Mouse (Mus musculus) intestine, embryonic 14.5 days (tissue): ENCODE data around the gene Farp1. TPM values are rescaled to one million over a fixed set of nuclear protein-coding genes. Genes with fewer than 3 reads are reported as not detected.

ENCODE experiments used
- ATAC-seq: fragments of 200-750 bp; cut with Nextera tagmentation; replicated peaks from 2 replicates; pipeline ENCODE4 v1.8.0; 2017; ENCODE audit warnings: low read depth, moderate number of reproducible peaks, moderate TSS enrichment, moderate library complexity; ENCODE audit not compliant: low FRiP score, low TSS enrichment
- DNase-seq: peaks from one replicate; pipeline ENCODE4 v3.0.0-alpha.2; 2018; ENCODE audit warnings: low spot score
- H3K27ac ChIP-seq: fragments of 300-500 bp; sonication (generic); 2 replicates; pipeline ENCODE4 v1.5.1; 2014; ENCODE audit warnings: low read depth, mild to moderate bottlenecking, control low read depth
- H3K27me3 ChIP-seq: fragments of 300-500 bp; sonication (generic); replicated peaks from 2 replicates; pipeline ENCODE4 v1.6.1; 2014; ENCODE audit warnings: low read length, control low read depth; ENCODE audit not compliant: control insufficient read depth, insufficient read depth
- H3K36me3 ChIP-seq: fragments of 300-500 bp; sonication (generic); 2 replicates; pipeline ENCODE4 v1.6.1; 2014; ENCODE audit warnings: low read length, control low read depth; ENCODE audit not compliant: control insufficient read depth, insufficient read depth
- H3K4me1 ChIP-seq: fragments of 300-500 bp; sonication (generic); replicated peaks from 2 replicates; pipeline ENCODE4 v1.6.1; 2014; ENCODE audit warnings: low read length, control low read depth, mixed read lengths; ENCODE audit not compliant: control insufficient read depth, insufficient read depth
- H3K4me2 ChIP-seq: fragments of 300-500 bp; sonication (generic); 2 replicates; pipeline ENCODE4 v1.6.1; 2014; ENCODE audit warnings: low read length
- H3K4me3 ChIP-seq: fragments of 300-500 bp; sonication (generic); 2 replicates; pipeline ENCODE4 v1.5.1; 2014; ENCODE audit warnings: low read depth, low read length, control low read depth, mixed read lengths
- H3K9ac ChIP-seq: fragments of 300-500 bp; sonication (generic); 2 replicates; pipeline ENCODE4 v1.6.1; 2014; ENCODE audit warnings: mild to moderate bottlenecking, low read length
- H3K9me3 ChIP-seq: fragments of 300-500 bp; sonication (generic); 2 replicates; pipeline ENCODE4 v1.6.1; 2016; ENCODE audit warnings: low read length, control low read depth; ENCODE audit not compliant: control insufficient read depth
- WGBS: fragments of 180-500 bp; shearing (Covaris S2); extraction: QIAGEN DNeasy Blood & Tissue Kit; methylation state at CpG from one replicate; pipeline ENCODE4 v1.1.7; 2014; 5-methylcytosine and 5-hydroxymethylcytosine counted together
- polyA plus RNA-seq: library from polyadenylated mRNA; unstranded; fragments of >200 nt; fragmentation: Nextera tagmentation; extraction: Ambion mirVana; gene quantifications from 2 replicates; pipeline ENCODE4 v1.2.1, GENCODE M21; 2014

The Farp1 gene
- polyA plus RNA-seq, 1 experiment from 2014 or later: 26.1 TPM

GRCm38 (mm10) chr14:121113785-121114184 is 78.8 kb downstream of the Farp1 start:
- no peak overlapping the region for H3K4me2 ChIP-seq
- H3K36me3 ChIP-seq: peaks cover 9% of the 10 kb centered on the region; the same call in 1 of the 2 replicates
- H3K27ac ChIP-seq: no peak overlapping the region
- H3K27me3 ChIP-seq: no peaks in the 10 kb centered on the region
- DNase-seq (no peak), ATAC-seq (no peak)
- no peaks in the 10 kb centered on the region for H3K9me3 ChIP-seq
- 85% methylated on average over 6 of the region's 6 CpGs for WGBS
- no peak overlapping the region for H3K9ac ChIP-seq
- peaks cover 6% of the 10 kb centered on the region for H3K4me1 ChIP-seq
- no peak overlapping the region for H3K4me3 ChIP-seq

- no peaks in the 10 kb centered on the region for H3K9me3 ChIP-seq
- no peak overlapping the region for H3K9ac ChIP-seq
- H3K4me2 ChIP-seq: no peak overlapping the region
- WGBS: 62% methylated on average over 4 of the region's 4 CpGs
- no peaks in the 10 kb centered on the region; the same call in 1 of the 2 replicates for H3K4me1 ChIP-seq
- H3K36me3 ChIP-seq: peaks cover 9% of the 10 kb centered on the region; the same call in 1 of the 2 replicates
- no peaks in the 10 kb centered on the region for H3K27me3 ChIP-seq
- ATAC-seq (no peak), DNase-seq (no peak)
- H3K4me3 ChIP-seq: no peak overlapping the region
- no peak overlapping the region for H3K27ac ChIP-seq
Observed at GRCm38 (mm10) chr14:121116696-121117095, 81.7 kb downstream of the Farp1 start.

GRCm38 (mm10) chr14:121118860-121119259 is 83.9 kb downstream of the Farp1 start:
- H3K27me3 ChIP-seq: no peaks in the 10 kb centered on the region
- H3K4me2 ChIP-seq: no peak overlapping the region
- DNase-seq: no peak
- 79% methylated on average over 7 of the region's 7 CpGs for WGBS
- no peak overlapping the region for H3K27ac ChIP-seq
- no peak for ATAC-seq
- H3K36me3 ChIP-seq: peaks cover 9% of the 10 kb centered on the region; the same call in 1 of the 2 replicates
- H3K4me3 ChIP-seq: no peak overlapping the region
- no peak overlapping the region for H3K9ac ChIP-seq
- no peaks in the 10 kb centered on the region for H3K9me3 ChIP-seq
- H3K4me1 ChIP-seq: peaks cover 9% of the 10 kb centered on the region; the same call in 1 of the 2 replicates

- no peaks in the 10 kb centered on the region for H3K36me3 ChIP-seq
- no peak overlapping the region for H3K27ac ChIP-seq
- H3K9me3 ChIP-seq: no peaks in the 10 kb centered on the region
- H3K27me3 ChIP-seq: no peaks in the 10 kb centered on the region
- H3K4me2 ChIP-seq: no peak overlapping the region
- no peak overlapping the region for H3K9ac ChIP-seq
- ATAC-seq: no peak
- no peak for DNase-seq
- 49% methylated on average over 3 of the region's 3 CpGs for WGBS
- H3K4me1 ChIP-seq: peaks cover 9% of the 10 kb centered on the region; the same call in 1 of the 2 replicates
- no peak overlapping the region for H3K4me3 ChIP-seq
Observed at GRCm38 (mm10) chr14:121121664-121122063, 86.7 kb downstream of the Farp1 start.

- 15% methylated on average over 2 of the region's 2 CpGs for WGBS
Observed at GRCm38 (mm10) chr14:121122852-121123251, 87.9 kb downstream of the Farp1 start.

GRCm38 (mm10) chr14:121124409-121125010 is 89.5 kb downstream of the Farp1 start:
- H3K36me3 ChIP-seq: no peaks in the 10 kb centered on the region
- H3K27me3 ChIP-seq: no peaks in the 10 kb centered on the region
- DNase-seq (no peak), ATAC-seq (no peak)
- H3K4me1 ChIP-seq: peaks cover 24% of the 10 kb centered on the region
- no peak overlapping the region for H3K9ac ChIP-seq
- H3K9me3 ChIP-seq: no peaks in the 10 kb centered on the region
- no peak overlapping the region for H3K4me2 ChIP-seq
- 83% methylated on average over 8 of the region's 8 CpGs for WGBS
- H3K27ac ChIP-seq: no peak overlapping the region
- no peak overlapping the region for H3K4me3 ChIP-seq

More at GRCm38 (mm10) chr14:121122852-121123251, 87.9 kb downstream of the Farp1 start:
- H3K4me2 ChIP-seq: no peak overlapping the region
- no peak overlapping the region for H3K9ac ChIP-seq
- H3K27ac ChIP-seq: no peak overlapping the region
- H3K4me3 ChIP-seq: no peak overlapping the region
- H3K9me3 ChIP-seq: no peaks in the 10 kb centered on the region
- no peaks in the 10 kb centered on the region for H3K36me3 ChIP-seq
- ATAC-seq (0 out of 2 replicates have a peak, but pooled peaks have one; percentile 47), DNase-seq (no peak)
- H3K27me3 ChIP-seq: no peaks in the 10 kb centered on the region
- H3K4me1 ChIP-seq: peaks cover 16% of the 10 kb centered on the region

- H3K36me3 ChIP-seq: no peaks in the 10 kb centered on the region
- no peaks in the 10 kb centered on the region for H3K9me3 ChIP-seq
- ATAC-seq: no peak
- no peak overlapping the region for H3K4me3 ChIP-seq
- no peak overlapping the region for H3K4me2 ChIP-seq
- no peak overlapping the region for H3K27ac ChIP-seq
- no peak for DNase-seq
- no peaks in the 10 kb centered on the region for H3K27me3 ChIP-seq
- WGBS: 92% methylated on average over 3 of the region's 3 CpGs
- peaks cover 28% of the 10 kb centered on the region for H3K4me1 ChIP-seq
- no peak overlapping the region for H3K9ac ChIP-seq
Observed at GRCm38 (mm10) chr14:121125651-121126050, 90.7 kb downstream of the Farp1 start.

- Histone ChIP-seq H3K4me1 (peaks cover 28% of the 10 kb centered on the region), H3K27me3 (no peaks in the 10 kb centered on the region), H3K9ac (no peak overlapping the region), H3K4me3 (no peak overlapping the region), H3K4me2 (no peak overlapping the region), H3K27ac (no peak overlapping the region), H3K36me3 (no peaks in the 10 kb centered on the region), H3K9me3 (no peaks in the 10 kb centered on the region)
- WGBS: 88% methylated on average over 4 of the region's 4 CpGs
- ATAC-seq: no peak
- no peak for DNase-seq
Observed at GRCm38 (mm10) chr14:121126291-121126690, 91.3 kb downstream of the Farp1 start.
